Mouse (Mus musculus) natural killer cell, adult 2 months (primary cell): ENCODE measurements around the gene Cdh11.

Experiments
- DNase-seq, 2 experiments: peaks; one replicate each; pipeline ENCODE4 v3.0.0; 2022; ENCODE audit warnings: low spot score in 2 of 2

Gene Cdh11

GRCm38 (mm10) chr8:102785592-102786416 is at the start of gene Cdh11:
TSS of gene Cdh11 (minus strand) at chr8:102785642.
- DNase-seq = no peak

DNA sequence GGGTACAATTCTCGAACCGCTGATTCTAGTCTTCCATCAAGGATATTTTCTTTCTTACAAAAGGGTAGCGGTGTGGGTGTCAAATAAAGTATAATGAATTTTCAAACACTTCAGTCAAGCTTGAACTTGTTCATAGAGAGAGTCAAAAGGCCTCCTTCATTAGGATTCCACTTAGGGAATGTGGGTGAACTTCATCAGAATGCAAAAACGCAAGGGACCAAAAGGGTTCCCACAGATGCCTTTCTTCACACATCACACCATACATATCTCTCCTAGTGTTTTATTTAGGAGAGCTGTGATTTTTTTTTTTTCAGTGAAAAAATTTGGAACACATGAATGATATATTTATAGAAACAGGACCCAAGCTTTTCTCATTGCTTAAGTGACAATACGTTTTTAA is 28.5 kb upstream of the Cdh11 start:
- no peak for DNase-seq

- no peak for DNase-seq
Observed at GRCm38 (mm10) chr8:102790303-102790702, 4.9 kb upstream of the Cdh11 start.

DNA sequence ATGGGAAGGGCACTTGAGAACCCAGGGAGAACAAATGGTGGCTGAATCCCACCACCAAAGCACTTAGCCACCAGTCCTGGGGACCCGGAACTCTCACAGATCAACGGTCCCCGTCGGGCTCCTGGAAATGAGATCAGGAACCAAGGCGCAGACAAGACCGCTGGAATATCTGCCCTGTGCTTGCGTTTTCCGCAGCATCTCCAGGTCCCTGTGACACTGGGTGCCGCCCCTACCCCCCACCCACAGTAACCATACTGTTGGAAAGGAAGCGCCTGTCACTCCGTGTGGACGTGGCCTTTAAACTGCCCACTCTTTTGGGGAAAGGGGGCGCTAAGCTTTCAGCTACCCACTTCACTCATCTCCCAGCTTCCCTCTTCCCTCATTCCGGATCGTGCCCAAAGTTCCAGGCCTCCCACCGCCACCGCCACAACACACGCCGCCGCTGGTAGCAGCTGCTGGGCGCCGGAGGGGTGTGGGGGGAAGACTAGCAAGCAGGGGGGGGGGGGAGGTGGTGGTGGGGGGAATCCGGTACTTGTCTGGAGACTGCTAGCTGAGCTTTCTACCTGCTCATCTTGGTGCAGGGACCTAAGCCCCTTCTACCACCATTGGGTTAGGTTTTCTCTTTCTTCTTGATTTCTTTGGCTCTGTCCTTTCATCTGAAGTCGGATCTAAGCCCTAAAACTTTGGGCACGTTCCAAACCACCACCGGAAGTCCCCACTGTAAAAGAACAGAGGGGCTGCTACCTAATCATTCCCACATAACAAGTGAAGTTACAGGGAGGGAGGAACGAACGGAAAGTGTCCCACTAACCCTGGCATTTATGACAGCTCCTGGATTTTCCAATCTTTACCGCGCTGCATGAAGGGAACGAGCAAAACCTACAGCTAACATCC is 1.3 kb upstream of the Cdh11 start:
- DNase-seq = no peak

DNA sequence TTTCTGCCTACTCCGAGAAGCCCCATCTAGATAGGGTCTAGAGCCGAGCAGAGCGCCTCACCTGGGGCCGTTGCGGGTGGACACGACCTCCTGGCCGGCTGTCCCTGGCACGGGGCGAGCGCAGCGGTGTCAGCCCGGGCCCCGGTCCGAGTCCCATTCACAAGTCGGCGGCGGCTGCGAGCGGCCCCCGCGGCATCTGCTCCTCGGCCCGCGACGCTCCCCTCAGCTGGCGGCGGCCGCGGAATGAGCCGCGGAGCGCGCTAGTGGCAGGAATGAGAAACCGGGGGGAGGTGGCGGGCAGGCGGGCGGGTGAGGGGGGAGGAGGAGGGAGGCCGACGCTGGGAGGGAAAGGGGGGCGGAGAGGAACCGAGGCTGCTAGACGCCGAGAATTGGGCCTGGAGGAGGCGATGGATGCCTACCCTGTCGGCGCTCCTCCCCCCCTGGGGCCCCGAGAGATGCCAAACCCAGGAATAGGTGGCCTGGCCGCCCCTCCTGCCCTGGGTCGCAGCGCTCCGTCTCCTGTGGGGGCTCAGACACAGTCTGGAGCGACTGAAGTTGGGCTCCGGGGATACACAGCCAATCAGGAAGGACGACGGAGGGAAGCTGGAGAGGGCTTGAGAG is 497 bp downstream of the Cdh11 start:
- DNase-seq = no peak

- no peak for DNase-seq
Observed at GRCm38 (mm10) chr8:102783821-102784591, 1.4 kb downstream of the Cdh11 start.

- no peak for DNase-seq
Observed at GRCm38 (mm10) chr8:102782707-102783489, 2.5 kb downstream of the Cdh11 start.

- DNase-seq = no peak
Observed at GRCm38 (mm10) chr8:102780899-102781298, 4.5 kb downstream of the Cdh11 start.

GRCm38 (mm10) chr8:102774594-102774993 is 10.8 kb downstream of the Cdh11 start:
- DNase-seq = no peak

DNA sequence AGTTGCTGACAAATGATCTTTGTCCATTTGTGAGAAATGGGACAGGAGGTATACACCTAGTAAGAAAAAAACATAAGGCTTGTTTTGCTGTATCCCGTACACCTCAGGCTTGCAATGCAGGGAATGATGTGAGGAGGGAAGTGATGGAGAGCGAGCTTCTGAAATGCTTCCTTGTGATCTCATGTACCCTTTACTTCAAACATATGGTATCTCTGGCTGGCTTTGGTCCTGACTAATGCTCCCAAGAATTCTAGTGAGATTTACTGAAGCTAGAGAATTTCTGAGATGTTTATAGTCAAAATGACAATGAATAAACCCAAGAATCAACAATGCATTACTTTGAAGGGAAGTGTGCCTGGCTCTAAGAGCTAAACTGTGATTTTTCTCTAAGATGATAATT is 14.0 kb downstream of the Cdh11 start:
- DNase-seq = no peak

- no peak for DNase-seq
Observed at GRCm38 (mm10) chr8:102753839-102754238, 31.6 kb downstream of the Cdh11 start.

GRCm38 (mm10) chr8:102742940-102743339 is 42.5 kb downstream of the Cdh11 start:
- no peak for DNase-seq

- DNase-seq = no peak
Observed at GRCm38 (mm10) chr8:102742008-102742591, 43.3 kb downstream of the Cdh11 start.

GRCm38 (mm10) chr8:102740963-102741362 is 44.5 kb downstream of the Cdh11 start:
- no peak for DNase-seq

DNA sequence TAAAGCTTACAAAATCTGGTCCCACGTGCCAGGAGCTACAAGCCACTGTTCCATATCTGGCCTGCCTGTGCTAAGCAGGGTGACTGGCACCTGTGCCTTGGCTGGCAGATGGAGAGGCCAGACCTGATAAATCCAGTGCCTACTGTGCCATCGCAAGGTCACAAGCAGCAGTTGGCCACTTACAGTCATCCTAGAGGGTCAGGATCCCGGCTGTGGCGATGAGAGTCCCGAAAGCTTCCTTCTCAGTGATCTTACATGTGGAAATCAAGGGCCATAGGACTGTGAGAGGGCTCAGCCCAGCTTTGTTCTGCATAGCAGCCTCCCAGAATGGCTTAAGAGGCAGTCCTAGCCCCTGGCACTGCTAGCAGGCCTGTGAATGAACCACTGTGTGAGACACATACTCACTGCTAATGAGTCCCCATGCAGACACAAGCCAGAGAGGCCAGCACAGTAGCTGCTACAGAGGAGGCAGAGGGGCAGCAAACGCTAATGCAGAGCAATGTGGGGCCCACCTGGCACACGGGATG is 46.4 kb downstream of the Cdh11 start:
- DNase-seq = no peak

- DNase-seq = no peak
Observed at GRCm38 (mm10) chr8:102738395-102738794, 47.0 kb downstream of the Cdh11 start.

- DNase-seq = no peak
Observed at GRCm38 (mm10) chr8:102734419-102734818, 51.0 kb downstream of the Cdh11 start.

DNA sequence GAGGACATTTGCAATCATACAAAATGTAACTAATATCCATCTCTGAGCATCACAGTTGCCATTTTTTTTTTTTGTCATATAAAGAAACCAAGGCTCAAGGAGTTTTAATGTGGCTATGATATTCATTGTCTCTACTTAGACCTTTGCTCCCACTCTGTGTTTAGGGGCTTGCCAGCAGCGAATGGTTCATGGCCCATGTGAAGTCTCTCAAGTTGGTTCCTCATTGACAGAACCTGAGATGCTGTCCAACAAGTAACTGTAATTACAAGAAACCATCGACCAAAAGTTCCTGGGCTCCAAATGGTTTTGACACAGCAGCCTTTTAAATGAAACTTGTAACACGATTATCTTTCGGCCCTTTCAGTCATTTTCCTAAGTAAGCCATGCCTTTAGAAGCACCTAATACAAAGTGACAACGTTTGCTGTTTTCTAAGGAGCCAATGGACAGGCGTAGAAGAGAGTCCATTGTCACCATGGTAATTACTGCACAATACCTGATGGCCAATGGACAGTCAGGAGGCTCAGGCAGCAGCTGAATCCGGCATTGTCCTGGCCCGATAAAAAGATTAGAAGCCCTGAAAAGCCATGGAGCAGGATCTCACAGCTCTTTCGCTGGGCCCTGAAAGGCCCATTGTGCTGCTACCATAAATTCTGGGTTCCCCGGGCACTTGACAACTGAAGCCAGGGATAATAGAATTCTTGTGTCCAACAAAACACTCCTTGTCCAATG is 59.1 kb downstream of the Cdh11 start:
- no peak for DNase-seq

DNA sequence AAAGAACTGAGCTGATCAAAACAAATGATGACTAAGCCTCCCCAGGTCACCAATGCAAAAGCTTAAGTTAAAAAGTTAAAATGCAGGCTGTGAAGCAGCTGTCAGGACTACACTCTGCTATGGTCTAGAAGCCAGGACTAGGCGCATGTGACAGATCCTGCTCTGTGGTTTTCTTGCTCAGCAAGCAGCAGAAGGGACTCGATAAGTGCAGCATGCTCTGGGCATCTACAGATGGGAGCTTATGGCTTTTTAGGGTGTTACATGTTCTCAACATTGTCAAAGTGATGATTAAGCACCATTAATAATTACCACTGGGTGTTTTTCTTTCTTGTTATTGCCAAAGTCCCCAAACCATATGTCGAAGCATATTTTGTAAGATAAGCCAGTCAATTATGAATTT is 59.9 kb downstream of the Cdh11 start:
- no peak for DNase-seq
